Mouse (Mus musculus): ENCODE measurements at regions not wholly inside any gene's neighbourhood (a gene's known extent, or its start where the extent isn't known, plus 50 kb on each side); places are given as distances from the start of the nearest gene placed in this dataset.

DNA sequence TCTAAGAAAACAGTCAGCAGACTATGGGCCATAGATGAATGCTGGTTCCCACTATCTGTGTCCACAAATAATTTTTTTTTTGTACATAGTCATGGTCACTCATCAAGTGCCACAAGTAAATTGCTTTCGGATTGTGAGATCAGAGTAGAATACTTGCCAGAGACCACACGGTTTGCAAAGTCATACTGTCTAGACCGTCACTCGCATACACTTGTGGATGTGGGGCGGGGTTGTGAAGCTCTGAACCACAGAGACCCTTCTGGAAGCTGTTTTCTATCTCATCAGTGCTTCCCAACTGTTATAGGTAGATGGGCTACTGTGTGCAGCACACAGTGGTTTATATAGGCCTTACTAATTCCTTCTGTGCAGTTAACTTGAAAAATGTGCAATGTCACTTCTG, 100.9 kb upstream of the Runx1 start:
- no peak for DNase-seq (ENCODE audit: low spot score)

DNA sequence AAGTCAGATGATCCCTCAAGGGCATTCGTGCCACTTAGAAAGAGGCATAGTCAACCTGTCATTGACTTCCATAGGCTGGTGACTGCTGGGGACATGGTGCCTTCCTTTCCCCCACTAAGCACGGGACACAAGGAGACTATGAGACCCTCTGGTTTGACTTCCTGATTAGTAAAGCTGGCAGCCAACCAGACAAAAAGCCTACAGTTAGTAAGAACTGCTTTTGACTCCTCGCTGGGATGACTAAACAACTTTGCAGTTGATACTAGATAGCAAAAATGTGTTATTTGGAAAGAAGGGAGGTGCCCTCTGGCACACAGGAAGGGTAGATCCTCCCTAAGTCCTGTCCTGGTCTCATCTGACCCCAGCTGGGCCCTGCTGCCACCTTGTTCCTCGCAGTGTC, 95.0 kb upstream of the Runx1 start:
- no peak for DNase-seq (ENCODE audit: low spot score)

DNA sequence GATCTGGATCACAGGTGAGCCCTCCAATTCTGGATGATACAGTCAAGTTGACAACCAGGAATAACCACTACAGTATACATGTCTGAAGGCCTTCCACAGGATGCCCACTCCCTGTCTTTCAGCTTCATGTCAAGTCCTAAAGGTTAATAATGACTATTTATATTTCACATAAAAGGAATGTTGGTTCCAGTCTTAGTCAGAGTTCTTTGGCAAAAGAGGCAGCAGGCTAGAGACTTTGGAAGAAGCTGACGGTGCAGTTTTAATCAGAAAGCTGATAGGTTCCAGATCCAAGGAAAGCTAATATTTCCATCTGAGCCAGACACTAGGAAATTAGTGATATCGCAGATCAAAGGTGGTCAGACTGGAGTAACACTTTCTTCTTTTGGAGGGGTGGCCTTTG, 91.4 kb upstream of the Runx1 start:
- no peak for DNase-seq (ENCODE audit: low spot score)

DNA sequence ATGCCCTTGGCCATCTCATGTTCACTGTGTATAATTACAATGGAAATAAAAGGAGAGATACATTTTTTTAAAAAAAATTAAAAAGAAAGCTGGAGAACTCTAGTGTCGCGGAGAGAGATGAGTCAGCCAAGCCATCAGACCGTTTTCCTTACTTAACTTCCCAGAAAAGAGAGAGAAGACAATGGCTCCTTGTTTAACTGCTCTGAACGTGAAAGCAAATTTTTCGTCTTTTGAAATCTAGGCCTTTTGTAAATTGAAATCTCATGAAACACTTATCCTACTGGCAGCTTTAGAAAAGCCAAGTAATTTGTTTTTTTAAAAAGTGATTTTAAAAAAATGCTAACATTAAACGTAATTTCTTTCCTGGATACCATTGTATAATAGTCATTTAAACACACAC, 89.7 kb upstream of the Runx1 start:
- DNase-seq (ENCODE audit: low spot score), result no peak

DNA sequence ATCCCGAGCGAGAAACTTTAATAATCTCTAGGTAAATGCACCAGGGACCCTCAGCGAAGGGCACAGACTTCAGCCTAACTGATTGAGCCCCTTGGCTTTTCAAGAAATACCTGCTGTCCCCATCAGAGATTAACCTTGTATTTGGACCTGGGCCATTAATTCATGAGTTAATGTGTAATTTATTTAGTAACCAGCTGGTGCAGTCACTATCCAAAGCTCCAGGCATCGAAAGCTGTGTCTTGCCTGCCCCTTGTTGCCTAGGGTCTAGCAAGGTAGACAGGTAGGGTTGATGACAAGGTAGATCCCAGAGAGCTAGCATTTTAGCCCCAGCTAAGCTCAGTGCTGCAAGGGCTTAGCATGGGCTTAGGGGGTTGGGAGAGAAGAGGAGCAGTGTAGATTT, 80.9 kb upstream of the Runx1 start:
- no peak for DNase-seq (ENCODE audit: low spot score)

DNA sequence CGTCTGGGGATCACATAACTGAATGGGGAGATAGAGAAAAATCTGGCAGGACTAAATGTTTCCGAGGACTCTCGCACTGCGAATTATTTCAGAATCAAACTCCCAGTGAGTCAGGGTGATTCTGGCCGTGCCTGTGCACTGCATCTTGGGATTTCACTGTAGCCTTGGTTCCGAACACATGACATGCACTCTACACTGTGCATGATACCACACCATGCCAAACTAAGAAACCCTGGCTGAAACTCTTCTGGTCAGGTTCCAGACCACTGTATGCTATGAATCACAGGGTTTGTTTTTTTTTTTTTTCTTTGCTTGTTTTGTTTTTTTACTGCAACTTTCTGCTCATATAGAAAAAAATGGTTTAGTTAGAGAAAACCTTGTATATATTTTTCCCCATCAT, 79.7 kb upstream of the Runx1 start:
- no peak for DNase-seq (ENCODE audit: low spot score)

DNA sequence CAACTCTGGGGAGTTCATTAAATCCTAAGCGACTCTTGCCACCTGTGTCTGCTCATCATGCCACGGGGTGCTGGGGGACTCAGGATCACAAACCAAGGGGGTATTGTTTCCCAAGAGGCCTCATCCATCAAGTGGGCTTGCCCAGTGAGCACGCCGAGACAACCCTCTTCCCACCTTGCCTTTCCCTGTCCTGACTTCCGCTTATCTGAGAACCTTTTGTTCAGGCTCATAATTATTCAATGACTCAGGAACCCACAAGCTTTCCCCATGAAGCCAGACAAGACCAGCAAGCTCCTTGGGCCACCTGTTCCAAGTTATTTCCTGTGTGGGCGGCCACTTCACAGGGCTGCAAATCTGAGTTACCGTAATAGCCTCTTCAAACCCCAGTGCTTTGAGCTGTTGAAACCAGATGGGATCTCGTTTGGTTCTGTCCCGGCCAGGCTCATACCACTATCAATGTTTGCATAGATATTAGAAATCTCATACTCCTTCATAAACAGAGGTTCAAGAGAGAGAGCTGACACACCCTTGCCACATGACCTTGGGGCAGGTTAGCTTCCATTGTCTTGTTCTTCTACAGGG, 78.0 kb upstream of the Runx1 start:
- no peak for DNase-seq (ENCODE audit: low spot score)

DNA sequence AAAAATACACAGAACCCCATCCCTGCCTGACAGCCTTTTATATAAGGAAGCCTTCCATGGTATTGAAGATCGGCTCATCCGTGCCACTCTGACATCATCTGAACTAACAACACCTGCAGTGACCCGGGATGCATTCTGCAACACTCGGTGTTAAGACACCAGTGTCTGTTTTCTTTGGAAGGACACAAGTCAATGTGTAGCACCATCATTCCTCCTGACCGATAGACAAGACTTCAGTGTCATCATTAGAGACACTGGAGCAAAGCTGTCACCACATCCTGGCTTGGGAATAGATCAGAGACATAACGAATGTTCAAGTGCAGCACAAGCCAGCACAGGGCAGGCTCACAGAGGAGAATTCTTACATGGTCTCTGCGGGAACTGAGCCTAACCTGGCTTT, 77.5 kb upstream of the Runx1 start:
- no peak for DNase-seq (ENCODE audit: low spot score)

DNA sequence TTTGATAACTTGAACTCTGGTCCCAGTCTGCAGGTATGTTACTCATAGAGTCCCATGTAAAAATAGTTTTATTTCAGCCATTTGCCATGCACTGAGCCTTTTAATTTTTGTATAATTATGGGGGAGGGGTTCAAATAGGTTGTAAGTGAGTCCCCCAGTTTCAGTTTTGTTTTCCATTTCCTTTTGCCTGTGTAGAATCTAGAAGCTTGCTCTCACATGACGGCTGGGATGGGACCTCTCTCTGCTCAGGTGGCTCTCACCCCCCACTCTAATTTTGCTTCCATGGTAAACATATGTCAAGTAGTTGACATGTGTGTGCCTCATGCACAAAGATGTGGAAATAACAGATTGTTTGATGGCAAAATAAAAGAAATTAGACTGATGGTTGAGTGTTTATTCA, 73.8 kb upstream of the Runx1 start:
- DNase-seq (ENCODE audit: low spot score), result no peak

DNA sequence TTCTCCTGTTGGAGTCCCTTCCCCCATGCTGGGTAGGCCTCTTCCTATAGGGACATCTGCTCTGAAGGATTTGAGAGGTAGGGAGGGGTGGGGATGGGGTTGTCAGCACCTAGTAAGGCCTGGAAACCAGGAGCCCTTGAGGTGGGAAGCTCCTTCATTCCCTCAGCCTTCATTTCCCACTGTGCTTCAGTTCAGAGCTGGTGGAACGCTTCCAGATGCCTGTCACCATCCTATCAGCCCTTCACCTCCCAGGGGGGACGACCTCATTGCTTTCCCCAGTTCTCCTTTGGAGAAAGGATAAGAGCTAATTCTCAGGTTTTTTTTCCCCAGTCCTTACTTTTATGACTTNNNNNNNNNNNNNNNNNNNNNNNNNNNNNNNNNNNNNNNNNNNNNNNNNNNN, 65.8 kb upstream of the Runx1 start:
- no peak for DNase-seq (ENCODE audit: low spot score)

DNA sequence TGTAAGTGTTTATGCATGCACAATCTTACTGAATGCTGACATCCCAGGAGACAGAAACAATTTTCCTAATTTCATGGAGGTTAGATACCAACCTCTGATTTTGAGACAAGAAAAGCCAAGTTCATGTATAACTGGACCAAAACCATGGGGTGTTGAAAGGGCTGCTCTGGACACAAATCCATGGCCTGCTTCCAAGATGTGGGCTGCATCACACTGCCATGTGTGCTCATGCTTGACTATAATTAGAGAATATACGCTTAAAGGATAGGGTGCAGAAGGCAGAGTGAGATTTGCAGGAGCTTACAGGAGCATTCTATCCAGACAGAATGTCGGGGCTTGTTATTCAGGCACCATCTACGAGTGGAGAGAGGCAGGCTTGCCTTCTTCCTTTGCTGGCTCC, 64.8 kb upstream of the Runx1 start:
- no peak for DNase-seq (ENCODE audit: low spot score)

DNA sequence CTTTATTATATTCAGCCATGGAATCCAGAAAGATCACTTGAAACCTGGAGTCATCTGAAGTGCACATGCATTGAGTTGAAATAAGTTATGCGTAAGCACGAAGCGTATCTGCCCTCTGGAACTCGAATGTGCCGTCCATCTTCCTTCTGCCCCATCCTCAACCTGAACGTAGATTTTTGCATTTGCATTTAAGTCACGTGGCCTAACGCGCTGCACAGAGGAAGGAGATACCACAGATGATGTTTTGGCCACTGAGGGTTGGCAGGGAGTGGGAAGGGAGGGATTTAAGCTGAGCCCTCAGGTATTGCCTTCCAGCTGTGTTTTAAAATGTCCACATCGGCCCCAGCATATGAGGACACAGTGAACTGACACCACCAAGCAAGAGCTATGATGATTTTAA, 63.6 kb upstream of the Runx1 start:
- no peak for DNase-seq (ENCODE audit: low spot score)

DNA sequence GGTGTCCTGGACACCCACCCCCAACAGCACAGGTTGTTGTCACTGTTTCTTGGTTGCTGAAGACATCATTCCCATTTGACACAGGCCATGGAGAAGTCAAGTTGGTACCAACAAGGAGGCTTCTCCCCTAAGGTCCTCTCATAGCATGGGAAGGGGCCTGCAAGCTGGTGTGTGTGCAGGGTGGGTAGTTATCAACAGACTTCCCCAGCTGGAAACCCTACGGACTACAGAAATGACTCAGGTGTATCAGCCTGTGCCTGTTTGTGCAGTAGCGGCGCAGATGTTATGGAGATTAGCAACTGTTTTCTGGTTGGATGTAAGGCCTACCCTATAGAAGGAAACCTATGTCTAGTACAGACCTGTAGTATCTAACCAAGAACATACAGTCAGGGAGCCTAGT, 60.3 kb upstream of the Runx1 start:
- no peak for DNase-seq (ENCODE audit: low spot score)

DNA sequence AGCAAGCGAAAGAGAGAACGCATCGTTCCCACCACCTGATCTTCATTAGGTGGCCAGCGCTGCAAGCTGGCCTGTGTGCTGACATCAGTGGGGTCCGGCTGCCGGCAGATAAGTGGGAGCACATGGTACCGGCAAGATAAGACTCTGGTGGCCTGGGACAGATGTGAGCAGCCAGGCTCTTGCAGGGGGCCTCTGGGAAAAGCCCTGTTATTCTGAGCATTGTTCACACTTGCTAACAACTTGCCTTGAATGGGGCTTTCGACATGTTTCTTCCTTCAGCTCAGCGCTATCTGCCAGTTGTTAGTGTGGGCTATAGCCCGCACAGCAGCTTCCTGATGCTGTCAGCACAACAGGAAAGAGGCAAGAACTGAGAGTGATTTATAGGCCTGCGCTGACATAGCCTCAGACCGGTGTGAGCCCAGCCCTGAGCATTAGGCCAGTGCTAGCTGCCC, 57.9 kb upstream of the Runx1 start:
- DNase-seq (ENCODE audit: low spot score), result no peak

DNA sequence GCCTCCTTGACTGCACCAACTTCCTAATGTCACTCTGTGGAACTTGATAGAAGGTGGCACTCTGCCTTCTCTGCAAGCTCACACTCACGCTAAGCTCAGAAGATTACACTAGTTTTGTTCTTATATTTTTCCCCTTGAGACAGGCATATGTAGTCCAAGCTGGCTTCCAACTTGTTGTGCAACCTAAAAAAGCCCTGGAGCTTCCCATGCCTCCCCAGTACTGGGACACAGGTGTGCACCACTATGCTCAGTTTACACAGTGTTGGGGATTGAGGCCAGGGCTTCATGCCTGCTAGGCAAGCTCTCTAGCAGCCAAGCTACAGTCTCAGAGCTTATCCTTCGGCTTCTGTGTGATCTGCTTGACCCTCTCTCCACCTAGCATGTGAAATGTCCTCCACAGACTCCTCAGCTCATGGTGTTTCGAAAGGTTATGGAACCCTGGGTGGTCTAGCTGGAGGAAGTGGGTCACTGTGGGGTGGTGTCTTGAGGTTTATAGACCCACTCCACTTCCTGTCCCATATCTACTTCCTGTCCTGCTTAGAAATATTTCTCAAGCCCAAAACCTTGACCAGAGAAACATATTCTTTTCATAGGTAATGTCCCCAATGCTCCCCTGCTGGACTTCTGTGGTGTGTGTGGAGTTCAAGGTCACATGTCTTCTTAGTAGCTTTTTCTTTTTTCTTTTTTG, 54.6 kb upstream of the Runx1 start:
- DNase-seq (ENCODE audit: low spot score), result no peak

DNA sequence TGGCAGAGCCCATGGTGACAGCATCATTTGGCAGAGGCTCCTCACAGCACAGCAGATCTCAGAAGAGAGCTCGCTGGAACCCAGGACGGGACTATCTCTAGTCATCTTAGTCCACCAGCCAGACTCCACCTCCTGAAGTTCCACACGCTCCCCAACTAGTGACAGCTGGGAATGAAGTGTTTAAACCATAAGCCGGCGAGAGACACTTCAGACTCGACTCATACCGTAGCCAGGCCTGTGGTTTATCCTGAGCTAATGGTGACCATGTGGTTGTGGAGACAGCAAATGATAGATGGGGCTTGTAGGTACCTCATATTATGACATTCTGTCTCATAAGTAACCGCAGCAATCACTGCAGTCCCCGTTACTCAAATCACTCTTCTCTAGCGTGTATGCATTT, 52.1 kb upstream of the Runx1 start:
- DNase-seq (ENCODE audit: low spot score), result no peak

Data from ovary, postnatal 36 days (tissue).